Mouse (Mus musculus) c-Kit-positive CD71-positive TER-119-negative erythroid progenitor cells, embryonic 14.5 days (primary cell): ENCODE measurements around the gene Macrod2.

Experiments used
- DNase-seq: peaks from one replicate; pipeline ENCODE4 v3.0.0-alpha.2; 2013; ENCODE audit warnings: low read depth

Macrod2 gene

GRCm38 (mm10) chr2:141490518-141490917 lies 1095.4 kb downstream of the Macrod2 start:
- no peak for DNase-seq

GRCm38 (mm10) chr2:141505451-141505850 lies 1110.3 kb downstream of the Macrod2 start:
- no peak for DNase-seq

GRCm38 (mm10) chr2:141507929-141508897 lies 1113.1 kb downstream of the Macrod2 start:
- DNase-seq: no peak

- DNase-seq: no peak
Observed at GRCm38 (mm10) chr2:141514976-141515375, 1119.9 kb downstream of the Macrod2 start.

GRCm38 (mm10) chr2:141522081-141522480 lies 1127.0 kb downstream of the Macrod2 start:
- no peak for DNase-seq

- DNase-seq: no peak
Observed at GRCm38 (mm10) chr2:141545877-141546276, 1150.8 kb downstream of the Macrod2 start.

- DNase-seq: no peak
Observed at GRCm38 (mm10) chr2:141551701-141552100, 1156.6 kb downstream of the Macrod2 start.

GRCm38 (mm10) chr2:141556747-141557146 lies 1161.6 kb downstream of the Macrod2 start:
- DNase-seq: no peak

GRCm38 (mm10) chr2:141558242-141558827 lies 1163.2 kb downstream of the Macrod2 start:
- DNase-seq: no peak

- DNase-seq: no peak
Observed at GRCm38 (mm10) chr2:141565986-141566385, 1170.9 kb downstream of the Macrod2 start.

- DNase-seq: no peak
Observed at GRCm38 (mm10) chr2:141571360-141571759, 1176.3 kb downstream of the Macrod2 start.

- no peak for DNase-seq
Observed at GRCm38 (mm10) chr2:141578206-141578605, 1183.1 kb downstream of the Macrod2 start.

GRCm38 (mm10) chr2:141582431-141582830 lies 1187.3 kb downstream of the Macrod2 start:
- DNase-seq: no peak

- no peak for DNase-seq
Observed at GRCm38 (mm10) chr2:141582933-141583332, 1187.8 kb downstream of the Macrod2 start.

GRCm38 (mm10) chr2:141587290-141587689 lies 1192.2 kb downstream of the Macrod2 start:
- no peak for DNase-seq

- DNase-seq: no peak
Observed at GRCm38 (mm10) chr2:141591326-141591725, 1196.2 kb downstream of the Macrod2 start.

GRCm38 (mm10) chr2:141594811-141595210 lies 1199.7 kb downstream of the Macrod2 start:
- no peak for DNase-seq

- no peak for DNase-seq
Observed at GRCm38 (mm10) chr2:141617721-141618120, 1222.6 kb downstream of the Macrod2 start.

GRCm38 (mm10) chr2:141618257-141618656 lies 1223.1 kb downstream of the Macrod2 start:
- DNase-seq: no peak

GRCm38 (mm10) chr2:141664051-141664450 lies 1268.9 kb downstream of the Macrod2 start:
- no peak for DNase-seq

GRCm38 (mm10) chr2:141672814-141673213 lies 1277.7 kb downstream of the Macrod2 start:
- DNase-seq: no peak

GRCm38 (mm10) chr2:141673405-141673804 lies 1278.3 kb downstream of the Macrod2 start:
- no peak for DNase-seq

GRCm38 (mm10) chr2:141697541-141697940 lies 1302.4 kb downstream of the Macrod2 start:
- no peak for DNase-seq
